Mouse (Mus musculus) layer of hippocampus, postnatal 14 days (tissue): Measurements from ENCODE around the gene Atxn1. TPM values are rescaled to one million over a fixed set of nuclear protein-coding genes. Genes with fewer than 3 reads are reported as not detected.

Experiments
- DNase-seq, 2 experiments: peaks; one replicate each; pipeline ENCODE4 v3.0.0; 2021 to 2022; ENCODE audit warnings: low spot score in 2 of 2, mixed read lengths in 1 of 2
- total RNA-seq, 2 experiments: library from RNA; stranded (reverse); gene quantifications; 2 replicates each; pipeline ENCODE4 v1.2.3; 2021

Gene Atxn1
- total RNA-seq, 2 experiments from 2014 or later: 92.4 to 124 TPM

DNA sequence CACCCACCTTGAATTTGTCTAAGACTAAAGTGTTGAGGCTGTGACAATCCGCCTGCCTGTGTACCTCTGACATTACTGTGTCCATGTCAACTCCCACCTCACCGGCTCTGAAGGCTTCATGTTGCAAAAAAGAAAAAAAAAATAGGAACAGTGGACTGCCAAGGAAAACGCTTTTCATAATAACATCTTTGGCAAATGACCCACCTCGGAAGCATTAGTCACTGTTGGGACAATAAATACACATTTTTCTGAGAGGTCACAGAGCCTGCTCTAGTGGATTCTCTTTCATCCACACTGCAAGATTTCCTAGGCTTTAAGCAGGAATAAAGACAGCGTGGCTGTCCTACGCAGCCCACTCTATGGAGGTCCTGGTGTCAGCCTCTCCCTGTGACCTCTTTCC, 168.5 kb downstream of the Atxn1 start:
- no peak for DNase-seq

DNA sequence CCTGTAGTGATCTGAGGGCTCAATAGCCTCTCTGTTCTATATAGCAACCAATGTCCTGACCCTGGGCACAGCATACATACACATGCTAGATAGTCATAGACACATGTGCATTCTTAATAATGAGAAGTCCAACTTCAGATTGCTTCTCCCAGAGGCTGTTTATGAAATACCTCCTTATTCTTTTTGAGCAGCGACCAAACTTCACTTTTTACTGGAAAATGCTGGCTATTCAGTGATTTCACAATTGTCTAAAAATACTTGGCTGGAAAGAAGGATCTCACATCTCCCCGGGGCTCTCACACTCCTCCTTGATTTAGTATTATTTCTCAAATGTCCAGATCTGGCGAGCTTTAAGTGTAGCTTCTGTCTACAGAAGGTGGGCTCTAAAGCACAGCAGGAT, 171.0 kb downstream of the Atxn1 start:
- no peak for DNase-seq

DNA sequence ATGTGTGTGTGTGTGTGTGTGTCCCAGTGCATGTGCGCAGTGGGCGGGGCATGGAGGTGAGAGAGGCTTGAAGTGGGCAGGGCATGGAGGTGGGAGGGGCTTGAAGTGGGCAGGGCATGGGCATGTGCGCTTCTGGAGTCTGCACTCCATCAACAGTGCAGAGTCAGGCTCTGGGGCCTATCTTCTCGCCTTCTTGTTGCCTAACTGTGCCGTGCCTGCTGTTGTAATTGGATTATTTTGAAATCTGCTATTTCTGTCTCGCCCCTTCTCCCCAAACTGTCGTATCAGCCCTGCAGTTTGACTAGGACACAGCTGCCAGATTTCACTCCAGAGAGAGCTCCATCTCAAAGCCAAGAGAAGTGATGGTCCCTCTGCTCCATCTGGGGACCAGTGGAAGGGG, 178.4 kb downstream of the Atxn1 start:
- peak; percentile 19 to 50 for DNase-seq

DNA sequence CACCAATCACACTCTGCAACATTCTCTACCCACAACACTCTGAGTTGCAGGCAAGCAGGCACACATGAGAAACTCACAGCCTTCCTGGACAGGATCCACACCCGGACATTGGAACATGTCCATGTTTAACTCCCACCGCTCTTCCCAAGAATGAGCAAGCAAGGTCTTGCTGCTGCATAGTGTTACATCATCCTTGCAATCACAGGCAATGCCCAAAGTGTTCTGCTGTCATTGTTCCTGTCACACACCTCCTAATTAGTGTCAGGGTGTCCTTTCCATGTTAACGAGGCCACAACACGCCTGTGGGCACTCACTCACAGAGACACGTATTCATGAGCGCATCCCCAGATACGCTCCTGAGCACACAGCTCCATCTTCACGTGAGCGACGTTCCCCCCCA, 181.1 kb downstream of the Atxn1 start:
- no peak for DNase-seq

DNA sequence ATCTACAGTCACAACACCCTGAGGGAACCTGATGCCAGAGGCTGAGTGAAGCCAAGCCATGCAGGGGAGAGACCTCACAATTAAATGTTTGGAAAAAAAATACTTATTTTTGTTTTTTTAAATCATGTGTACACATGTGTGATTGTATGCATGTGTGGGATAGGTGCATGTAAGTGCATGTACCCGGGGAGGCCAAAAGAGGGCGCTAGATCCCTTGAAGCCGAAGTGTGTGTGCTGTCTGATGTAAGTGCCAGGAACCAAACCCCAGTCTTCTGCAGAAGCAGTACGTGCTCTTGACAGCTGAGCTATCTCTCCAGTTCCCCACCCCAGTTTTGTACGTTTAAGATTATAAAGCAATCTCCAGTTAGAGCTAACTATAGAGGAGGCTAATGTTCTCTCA, 186.1 kb downstream of the Atxn1 start:
- no peak for DNase-seq

DNA sequence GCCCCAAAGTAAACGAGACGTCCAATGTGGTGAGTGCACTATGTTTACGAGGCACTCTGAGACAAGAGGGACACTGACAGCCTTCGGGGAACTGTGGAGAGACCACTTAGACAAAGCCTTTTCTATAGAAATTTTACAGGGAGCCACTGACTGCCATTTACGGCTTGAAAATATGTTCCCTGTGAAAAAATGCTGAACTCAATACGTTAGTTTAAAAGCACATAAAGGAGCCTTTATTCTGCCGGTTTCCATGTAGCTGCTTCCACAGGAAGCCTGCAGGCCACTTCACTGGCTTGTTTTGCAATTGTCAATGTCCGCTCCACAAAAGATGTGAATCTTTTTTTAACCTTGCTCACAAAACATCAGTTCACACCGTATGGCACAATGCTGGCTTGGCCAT, 186.6 kb downstream of the Atxn1 start:
- DNase-seq: no peak

DNA sequence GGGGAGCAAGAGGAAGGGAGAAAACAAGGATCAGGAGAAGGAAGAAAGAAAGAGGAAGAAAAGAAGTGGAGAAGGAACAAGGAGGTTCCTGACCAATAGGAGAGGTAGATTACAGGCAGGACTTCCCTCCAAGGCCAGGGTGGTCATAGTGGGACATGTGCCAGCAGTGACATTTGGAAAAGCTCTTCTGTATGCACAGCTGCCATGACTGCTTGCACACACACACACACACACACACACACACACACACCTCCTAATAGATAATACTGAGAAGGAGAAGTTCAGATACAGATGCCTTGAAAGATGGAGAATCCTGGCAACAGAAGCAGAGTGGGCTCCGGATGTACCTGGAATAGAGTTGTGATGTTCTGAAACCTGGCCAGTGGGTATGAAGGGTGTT, 189.3 kb downstream of the Atxn1 start:
- no peak for DNase-seq

DNA sequence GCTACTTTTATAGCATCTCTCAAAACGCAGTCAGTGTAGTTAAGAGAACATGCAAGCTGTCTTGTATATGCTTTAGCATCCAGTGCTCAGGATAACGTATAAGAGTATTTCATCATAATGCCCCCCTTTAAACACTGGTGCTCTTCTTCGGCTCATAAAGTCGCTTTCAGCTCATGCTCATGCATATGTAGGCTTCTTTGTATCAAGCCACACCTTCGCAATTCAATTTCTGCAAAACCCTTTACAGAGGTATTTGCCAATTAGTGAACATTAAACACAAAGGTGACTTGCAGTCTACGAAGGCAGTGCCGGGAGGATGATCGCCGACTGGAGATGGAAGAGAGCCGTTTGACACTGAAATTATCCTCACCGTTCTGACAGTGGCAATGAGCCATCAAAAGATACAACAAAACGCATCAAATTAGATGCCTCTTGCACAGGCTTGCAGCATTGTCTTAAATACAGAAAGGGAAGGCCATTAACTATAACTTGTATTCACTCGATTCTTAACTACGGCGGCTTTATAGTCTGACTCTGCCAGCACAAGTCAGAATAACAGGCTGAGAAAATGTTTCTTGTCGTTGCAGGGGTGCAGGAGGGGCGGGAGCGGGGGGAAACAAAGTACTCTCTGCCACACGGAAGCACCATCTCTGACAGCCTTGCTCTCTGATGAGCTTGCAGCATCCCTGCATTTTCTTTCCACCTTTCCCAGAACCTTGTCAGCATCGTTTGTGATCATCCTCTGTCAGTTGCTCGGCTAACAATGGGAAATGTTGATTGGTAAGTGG, 191.2 kb downstream of the Atxn1 start:
- no peak for DNase-seq

DNA sequence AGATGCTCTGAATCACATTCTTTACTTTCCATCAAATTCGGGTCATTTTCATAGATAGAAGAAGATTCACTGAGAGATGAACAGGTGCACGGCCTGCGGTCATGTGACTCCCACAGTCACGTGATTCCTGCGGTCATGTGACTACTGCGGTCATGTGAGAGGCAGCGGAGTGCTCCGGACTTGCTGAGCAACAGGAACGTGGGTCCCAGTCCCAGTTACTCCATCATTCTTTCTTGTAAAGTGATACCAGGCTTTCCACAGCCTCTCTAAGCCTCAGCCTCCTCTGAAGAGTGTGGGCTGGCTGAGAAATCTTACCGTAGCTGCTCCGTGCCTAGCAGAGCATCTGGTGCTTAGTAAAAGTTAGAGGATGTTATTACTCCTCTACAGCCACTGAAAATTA, 195.1 kb downstream of the Atxn1 start:
- no peak for DNase-seq

DNA sequence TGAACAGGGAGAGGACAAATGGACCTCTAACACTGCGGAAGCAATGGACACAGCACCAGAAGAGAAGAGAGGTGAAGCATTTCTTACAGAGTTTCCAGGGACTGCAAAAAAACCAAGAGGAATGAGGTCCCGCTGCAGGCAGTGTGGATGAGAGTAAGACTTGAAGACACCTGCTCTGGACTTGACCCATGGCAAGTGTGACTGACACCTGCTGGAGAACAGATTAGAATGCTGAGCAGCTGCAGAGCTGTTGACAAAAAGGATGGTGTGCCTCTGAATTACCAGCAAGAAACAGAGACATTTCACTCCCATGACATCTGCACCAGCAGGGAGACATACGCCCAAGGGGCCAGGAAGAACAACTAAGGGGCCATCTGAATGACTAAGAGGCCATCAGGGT, 196.6 kb downstream of the Atxn1 start:
- DNase-seq: no peak

DNA sequence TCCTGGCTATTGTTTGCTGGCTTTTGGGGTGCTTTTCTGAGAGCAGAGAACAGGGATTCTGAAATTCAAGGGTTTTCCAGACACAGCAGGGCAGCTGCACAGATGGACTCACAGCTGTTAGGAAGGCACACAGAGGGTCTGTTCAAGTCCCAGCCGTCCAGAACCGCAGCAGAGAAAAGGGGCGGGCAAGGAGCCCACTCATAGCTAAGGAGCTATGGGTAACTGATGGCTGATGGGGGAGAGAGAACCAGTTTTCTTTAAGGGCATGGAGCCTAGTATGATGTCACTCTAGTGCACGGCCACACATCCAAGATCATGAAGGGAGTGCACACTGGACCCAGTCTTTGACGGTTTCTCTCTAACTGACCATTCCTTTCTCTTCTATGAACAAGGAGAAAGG, 200.5 kb downstream of the Atxn1 start:
- DNase-seq: peak in 1 of 2 experiments; percentile 25

DNA sequence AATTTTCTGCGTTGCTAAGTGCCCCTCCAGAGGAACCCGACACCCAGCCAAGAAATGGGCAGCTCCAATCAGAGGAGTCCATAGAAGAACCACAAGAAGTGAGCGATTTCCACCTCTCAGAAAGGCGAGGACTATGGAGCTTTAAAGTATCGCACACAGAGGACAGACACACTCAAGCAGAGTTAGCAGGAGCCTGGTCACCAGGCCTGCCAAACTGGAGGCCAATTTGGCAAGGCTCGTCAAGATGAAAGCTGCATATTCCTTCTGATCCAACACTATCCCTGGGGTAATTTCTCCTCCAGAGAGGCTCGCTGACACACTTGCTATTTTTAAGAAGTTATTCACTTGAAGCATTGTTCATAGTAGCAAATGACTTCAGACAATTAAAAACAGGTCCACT, 202.5 kb downstream of the Atxn1 start:
- no peak for DNase-seq

DNA sequence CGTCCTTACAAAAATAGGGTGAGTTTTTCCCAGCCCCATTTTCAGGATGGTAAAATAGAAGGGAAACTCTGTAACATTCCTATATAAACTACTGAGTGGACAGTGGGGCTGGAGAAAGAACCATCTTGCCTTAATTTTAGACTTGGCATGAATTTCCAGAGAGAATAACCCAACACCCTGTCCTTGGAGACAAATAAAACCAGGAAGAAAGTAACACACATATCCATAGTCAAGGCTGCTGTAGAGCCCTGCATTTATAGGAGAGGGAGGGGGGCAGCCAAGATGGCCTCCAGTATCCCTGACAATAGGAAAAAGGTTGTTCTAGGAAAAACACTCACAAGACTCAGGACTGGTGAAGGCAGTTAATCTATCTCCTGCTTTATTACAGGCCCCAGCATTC, 210.3 kb downstream of the Atxn1 start:
- no peak for DNase-seq

DNA sequence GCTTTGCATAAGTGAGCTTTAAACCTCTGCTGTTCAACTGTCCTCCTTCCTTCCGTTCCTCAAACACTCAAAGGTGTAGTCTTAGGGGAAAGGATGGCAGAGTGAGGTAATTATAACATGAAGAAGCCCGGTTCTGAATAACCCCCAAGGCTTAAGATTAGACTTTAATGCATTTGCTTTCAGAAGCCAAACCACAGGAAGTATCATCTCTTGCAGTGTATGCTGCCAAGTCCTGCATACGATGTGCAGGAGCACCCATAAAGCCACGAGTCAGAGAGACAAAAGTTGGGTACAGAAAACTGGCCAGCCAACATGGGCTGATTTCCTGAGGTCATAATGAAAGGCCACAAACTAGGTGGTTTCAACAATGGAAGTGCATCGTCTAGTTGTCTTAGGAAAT, 212.3 kb downstream of the Atxn1 start:
- no peak for DNase-seq

DNA sequence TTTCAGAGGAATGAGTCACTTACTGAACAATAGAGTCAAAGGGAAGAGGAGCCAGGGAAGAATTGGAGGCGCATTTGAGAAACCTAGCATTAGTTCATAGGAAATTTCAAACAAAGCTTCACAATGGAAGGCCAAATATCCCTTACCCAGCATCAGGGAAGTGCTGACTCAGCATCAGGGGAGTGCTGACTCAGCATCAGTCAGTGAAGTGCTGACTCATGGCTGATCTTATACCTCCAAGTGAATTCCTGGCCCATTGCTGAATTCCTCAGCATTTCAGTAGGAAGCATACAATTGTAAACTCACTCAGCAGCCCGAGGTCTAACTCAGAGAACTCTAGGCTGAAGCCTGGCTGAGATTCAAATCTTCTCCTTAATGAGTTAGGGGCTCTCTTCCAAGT, 213.6 kb downstream of the Atxn1 start:
- DNase-seq: no peak

DNA sequence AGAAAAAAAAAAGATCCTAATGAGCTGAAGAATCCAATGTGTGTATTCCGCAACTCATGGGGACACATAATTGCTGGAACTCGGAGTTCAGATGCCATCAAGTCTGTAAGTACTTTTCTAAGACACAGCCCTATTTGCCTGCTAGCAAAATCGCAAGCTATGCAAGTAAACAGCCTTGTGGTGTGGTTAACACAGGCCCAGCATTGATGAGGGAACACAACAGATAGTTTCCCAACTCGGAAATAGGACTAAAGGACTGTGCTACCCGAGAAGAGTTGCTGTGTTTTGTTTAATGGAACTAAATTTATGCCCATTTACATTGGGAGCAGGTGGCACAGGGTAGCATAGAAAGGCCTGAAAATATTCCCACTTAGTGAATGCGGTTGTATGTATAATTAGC, 214.2 kb downstream of the Atxn1 start:
- DNase-seq: no peak

DNA sequence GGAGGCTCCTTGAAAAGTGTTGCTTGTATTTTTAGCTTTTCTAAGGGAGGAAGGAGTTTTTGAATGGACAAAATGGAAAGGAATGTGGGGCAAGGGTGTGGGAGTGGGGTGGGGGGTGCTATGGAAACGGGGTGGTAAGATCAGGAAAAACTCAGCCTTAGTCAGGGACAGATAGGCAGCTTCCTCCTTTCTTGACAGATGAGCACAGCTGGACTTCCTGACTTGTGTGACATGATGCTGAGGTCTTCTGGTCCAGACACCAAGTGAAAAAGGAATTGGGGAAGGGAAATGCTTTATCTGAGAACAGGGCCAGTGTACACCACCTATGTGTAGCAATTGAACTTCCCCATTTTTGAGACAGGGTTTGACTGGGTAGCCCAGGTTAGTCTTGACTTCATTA, 214.9 kb downstream of the Atxn1 start:
- DNase-seq: no peak

DNA sequence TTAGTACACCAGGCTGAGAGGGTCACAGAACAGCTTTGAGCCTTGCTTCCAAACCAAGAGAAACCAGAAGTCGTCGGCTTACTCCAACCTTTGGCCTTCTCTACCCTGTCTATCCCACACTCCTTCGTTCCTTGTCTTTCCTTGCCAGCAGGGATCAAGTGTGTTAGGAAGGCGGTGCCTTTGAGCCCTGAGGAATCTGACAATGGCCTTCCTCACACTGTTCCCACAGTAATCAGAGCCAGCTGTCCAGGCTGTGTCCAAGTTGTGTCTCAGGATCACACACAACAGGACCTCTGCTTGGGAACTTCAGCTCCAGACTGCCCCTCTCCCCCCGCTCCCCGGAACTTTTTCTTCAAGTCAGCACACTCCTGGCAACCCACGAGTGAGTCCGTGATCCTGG, 215.6 kb downstream of the Atxn1 start:
- no peak for DNase-seq

DNA sequence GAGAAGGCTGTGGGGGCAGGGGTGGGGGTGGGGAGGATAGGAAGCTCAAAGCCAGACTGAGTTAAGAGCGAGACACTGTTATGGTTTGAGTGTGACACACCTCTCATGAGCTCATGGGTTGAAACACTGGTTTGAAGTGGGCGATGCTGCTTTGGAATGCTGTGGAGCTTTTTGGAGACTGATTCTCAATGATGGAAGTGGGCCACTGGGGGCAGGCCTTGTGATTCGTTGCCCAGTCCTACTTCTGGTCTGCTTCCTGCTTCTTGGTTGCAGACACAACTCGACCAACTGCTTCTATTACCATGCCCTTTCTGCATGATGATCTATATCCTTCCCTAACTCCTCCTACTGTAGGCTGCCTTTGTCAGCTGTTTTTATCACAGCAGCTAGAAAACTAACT, 216.1 kb downstream of the Atxn1 start:
- DNase-seq: no peak

DNA sequence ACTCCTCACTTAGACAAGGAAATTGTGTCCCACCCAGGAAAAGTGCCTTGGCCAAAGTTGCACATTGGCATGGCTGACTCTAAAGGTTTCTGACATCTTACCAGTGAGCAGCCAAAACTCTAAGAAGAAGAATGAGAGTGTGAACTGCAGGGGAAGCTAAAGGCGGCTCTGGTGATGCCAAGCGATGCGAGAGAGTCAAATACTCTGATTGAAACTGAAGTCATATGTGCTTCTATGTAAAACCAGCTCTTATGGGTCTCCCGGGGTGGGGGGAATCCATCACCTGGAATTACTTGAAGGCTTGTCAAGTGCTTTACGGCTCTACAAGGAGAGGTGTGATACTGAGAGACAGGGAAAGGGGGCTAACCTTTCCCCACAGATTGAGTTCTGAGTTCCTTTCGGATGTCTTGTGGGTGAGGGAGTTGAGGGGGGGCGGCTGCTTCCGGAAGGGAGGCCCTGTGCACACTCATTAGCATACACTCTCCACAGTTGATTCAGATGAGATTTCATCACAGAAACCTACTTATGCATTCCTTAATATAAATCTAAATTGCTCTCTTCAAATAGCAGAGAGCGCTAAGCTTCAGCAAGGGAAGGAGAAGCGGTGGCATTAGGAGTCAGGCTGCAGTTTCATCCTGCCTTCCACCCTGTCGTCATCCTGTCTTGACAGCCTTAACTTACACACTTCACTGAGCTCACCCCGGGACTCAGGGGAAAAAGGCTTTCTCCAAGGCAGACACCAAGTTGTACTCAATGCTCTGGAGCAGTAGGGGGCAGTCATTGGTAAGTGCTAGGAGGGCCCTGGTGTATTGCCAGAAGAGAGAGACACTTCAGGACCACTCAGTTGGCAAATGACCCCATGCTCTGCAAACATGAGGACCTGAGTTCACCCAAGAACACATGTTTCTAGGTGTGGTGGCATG, 218.7 kb downstream of the Atxn1 start:
- DNase-seq: no peak

DNA sequence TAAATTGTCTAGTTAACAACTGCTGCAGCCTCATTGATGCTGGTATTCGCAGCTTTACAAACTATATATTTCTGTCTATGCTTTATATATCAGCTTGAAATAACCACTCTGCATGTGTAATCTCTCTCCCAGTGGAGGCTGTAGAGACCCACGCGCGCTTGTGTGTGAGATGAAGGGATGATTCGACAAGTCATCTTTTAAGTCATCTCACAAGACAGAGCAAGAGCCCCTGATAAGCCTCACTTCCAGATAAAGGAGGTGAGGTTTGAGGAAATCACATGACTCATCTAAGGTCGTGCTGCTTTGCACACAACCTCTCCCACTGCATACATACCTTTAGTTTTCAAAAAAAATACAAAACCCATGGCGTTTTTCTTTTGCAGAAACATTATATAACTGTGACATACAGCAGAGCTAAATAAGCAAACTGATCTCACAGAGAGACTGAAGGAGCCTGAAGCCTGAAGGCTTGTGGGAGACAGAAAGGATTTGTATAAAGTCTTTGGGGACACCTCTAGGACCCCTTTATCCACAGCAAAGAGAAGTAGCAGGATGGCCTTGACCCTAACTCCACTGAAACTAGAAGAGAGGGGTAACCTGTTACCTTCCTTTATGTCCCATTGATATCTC, 219.9 kb downstream of the Atxn1 start:
- DNase-seq: no peak

DNA sequence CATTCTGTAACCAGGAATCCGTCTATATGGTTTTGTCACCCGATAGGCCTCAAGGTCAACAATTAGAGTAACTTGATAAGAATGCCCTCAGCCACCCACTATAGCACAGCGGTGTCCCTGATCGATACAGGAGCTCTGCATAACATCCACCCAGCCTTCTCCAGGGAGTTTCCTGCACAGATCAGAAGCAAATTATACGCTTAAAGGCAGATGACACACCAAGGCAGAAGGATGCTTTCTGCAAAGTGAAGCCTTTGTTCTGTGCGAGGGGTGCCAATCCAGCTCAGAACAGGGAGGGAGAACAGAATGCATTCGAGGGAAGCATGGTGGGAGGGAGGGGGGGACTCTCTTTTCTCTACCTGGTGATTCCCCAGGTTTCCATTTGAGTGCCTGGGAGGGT, 221.0 kb downstream of the Atxn1 start:
- no peak for DNase-seq
